Mouse (Mus musculus) splenic B cell, adult 2 months (primary cell): ENCODE measurements around the gene Kcna7.
A peak's percentile ranks its signal among the peaks of the same experiment; 100 is the strongest.

Experiments
- DNase-seq: peaks from one replicate; pipeline ENCODE4 v3.0.0-alpha.2; 2011; ENCODE audit warnings: low read depth, low spot score
- H3K27me3 ChIP-seq: 2 replicates; pipeline ENCODE4 v1.6.1; 2012; ENCODE audit warnings: mild to moderate bottlenecking, low read length, moderate library complexity, mixed read lengths; ENCODE audit not compliant: control insufficient read depth, poor library complexity, insufficient read depth, severe bottlenecking
- H3K36me3 ChIP-seq: 2 replicates; pipeline ENCODE4 v1.6.1; 2012; ENCODE audit warnings: mild to moderate bottlenecking, low read length, moderate library complexity, mixed read lengths; ENCODE audit not compliant: control insufficient read depth, poor library complexity, insufficient read depth, severe bottlenecking

The Kcna7 gene

DNA sequence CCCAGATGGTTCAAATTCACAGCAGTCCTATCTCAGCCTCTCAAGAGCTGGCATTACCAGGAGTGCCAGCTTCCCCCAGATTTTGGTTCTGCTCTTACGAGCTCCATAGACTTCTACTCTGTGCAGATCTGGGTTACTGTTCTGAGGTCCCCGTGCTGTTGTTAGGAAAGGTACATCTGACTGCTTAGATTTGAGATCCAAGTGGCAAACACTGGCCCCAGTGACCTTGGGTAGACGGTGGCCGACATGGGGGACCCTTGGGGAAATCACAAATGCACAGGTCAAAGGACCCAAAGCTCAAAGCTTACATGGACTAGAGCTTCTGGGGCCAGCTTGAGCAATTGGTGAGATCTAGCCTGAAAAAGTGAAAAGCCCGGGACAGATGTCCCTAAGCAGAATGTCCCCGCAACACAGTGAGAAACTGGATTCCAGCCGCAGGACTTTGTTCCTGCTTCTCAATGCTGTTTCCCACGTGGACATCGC, 51.3 kb downstream of the Kcna7 start:
- no peak for DNase-seq
- Histone ChIP-seq H3K27me3 (no peaks in the 10 kb centered on the region), H3K36me3 (peaks cover 10% of the 10 kb centered on the region)

DNA sequence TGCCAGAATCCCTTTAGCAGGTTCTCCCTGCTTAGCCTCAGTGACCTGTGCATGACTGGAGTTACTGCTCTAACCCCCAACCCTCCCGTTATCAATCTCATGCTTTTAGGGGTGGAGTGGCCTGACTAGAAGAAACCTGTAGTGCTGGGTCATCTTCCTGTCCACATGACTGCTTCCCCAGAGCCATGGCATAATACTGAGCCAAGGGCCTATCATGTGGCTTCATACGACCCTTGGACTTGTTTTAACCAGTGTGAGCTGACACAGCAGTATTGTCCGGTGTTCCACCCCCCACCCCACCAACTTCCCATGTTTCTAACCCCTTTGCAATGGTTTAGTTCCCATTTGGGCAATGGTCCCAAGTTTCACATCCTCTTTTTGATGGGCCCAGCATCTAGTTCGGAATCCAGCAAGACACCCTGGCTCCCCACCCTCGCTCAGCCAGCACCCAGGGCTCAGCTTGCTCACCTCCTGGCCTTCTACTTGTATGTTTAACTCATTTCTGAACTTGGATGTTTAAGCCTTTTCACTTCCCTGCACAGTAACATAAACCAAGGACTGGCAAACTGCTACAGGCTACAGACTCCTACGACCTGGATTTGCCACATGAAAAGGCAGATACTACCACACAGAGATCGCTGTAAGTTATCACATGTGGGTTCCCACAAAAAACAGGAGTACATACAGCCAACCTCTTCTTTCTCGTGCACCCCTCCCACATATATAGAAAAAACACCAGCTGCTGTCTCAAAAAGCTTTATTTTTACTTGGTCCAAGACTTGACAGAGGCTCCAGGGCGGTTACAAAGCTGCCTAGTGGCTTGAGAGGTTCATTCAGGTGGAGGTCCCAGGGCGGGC, 52.0 kb downstream of the Kcna7 start:
- peaks cover 10% of the 10 kb centered on the region for H3K36me3 ChIP-seq
- no peaks in the 10 kb centered on the region for H3K27me3 ChIP-seq
- DNase-seq: peak; percentile 68

DNA sequence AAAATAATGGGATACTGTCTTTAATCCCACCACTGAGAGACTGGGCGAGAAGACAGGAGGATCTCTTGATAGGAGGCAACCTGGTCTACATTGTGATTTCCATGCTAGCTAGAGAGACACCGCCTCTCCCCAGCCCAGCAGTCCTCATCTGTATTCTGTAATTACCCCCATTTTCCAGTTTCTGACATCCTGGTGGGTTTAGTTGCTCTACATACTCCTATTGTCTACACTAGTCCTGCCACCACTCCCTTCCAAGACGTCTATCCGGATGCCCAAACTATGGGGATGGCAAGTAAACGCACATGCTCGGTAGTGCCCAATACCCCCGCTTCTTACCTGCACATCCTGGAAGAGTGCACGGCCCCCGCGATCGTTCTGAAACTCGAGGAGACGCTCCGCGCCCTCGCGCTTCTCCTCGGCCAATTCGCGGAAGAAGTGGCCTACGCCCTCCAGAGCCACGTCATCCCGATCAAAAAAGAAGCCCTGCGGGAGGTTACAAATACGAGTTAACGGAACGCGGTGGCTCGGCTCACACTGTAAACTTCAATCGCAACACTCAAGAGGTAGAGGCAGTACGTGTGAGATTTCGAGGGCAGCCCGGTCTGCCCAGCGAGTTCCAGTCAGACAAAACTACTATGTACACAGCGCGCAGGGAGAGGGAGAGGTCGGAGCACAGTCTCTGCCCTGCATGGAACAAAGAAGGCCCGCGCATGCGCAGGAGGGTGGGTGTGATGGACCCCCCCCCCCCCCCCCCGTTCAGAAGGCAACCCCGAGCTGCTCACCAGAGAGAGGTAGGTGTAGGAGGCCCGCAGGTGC, 53.5 kb downstream of the Kcna7 start:
- no peaks in the 10 kb centered on the region for H3K27me3 ChIP-seq
- peak; percentile 81 for DNase-seq
- H3K36me3 ChIP-seq: peaks cover 10% of the 10 kb centered on the region
